17 mouse cellular contexts compared by ENCODE assay signal in genomic region chr8:64791250-64791881, GRCm38 (mm10).
"Had no signal": no experiment of that assay in that cellular context is flagged by ENCODE, and none has a peak within 500 bp of the region (broad histone marks: within the 10 kb centered on the region; RNA-seq: fewer than 3 reads in every experiment).

No protein-coding gene starts in this region.

- H3K4me1 ChIP-seq: midbrain, embryonic 10.5 days had no signal

- H3K9me3 ChIP-seq: limb, embryonic 12.5 days; liver, embryonic 13.5 days; midbrain, embryonic 10.5 days; neural tube, embryonic 15.5 days had no signal

- DNase-seq: kidney, adult 9 months; kidney, postnatal 4 days; layer of hippocampus, postnatal 36 days; liver, embryonic 13.5 days; lung, embryonic 14.5 days; lung, postnatal 10 days; lung, postnatal 4 days; midbrain, embryonic 14.5 days; right cerebral cortex, adult 18-20 months; right cerebral cortex, postnatal 25 days; thymus, postnatal 4 days had no signal

- H3K27ac ChIP-seq: kidney, postnatal 0 days; limb, embryonic 12.5 days; midbrain, embryonic 10.5 days; neural tube, embryonic 15.5 days; stomach, postnatal 0 days had no signal

- H3K4me2 ChIP-seq: limb, embryonic 12.5 days; liver, embryonic 13.5 days; lung, embryonic 14.5 days; neural tube, embryonic 15.5 days had no signal

- H3K27me3 ChIP-seq: limb, embryonic 12.5 days; liver, embryonic 13.5 days; neural tube, embryonic 15.5 days had no signal

- H3K9ac ChIP-seq: limb, embryonic 12.5 days; liver, embryonic 13.5 days; lung, embryonic 14.5 days; neural tube, embryonic 15.5 days had no signal

- H3K4me3 ChIP-seq: limb, embryonic 12.5 days; liver, embryonic 13.5 days; midbrain, embryonic 10.5 days; myocyte; neural tube, embryonic 15.5 days had no signal

- H3K36me3 ChIP-seq: limb, embryonic 12.5 days; liver, embryonic 13.5 days; midbrain, embryonic 10.5 days; neural tube, embryonic 15.5 days had no signal
